Mouse (Mus musculus): ENCODE measurements around the gene Gm7951.
"Not testable (repeated sequence)": the region's sequence is repeated elsewhere in the genome, so short reads cannot be mapped to it uniquely, and the experiment has no call there.

DNA sequence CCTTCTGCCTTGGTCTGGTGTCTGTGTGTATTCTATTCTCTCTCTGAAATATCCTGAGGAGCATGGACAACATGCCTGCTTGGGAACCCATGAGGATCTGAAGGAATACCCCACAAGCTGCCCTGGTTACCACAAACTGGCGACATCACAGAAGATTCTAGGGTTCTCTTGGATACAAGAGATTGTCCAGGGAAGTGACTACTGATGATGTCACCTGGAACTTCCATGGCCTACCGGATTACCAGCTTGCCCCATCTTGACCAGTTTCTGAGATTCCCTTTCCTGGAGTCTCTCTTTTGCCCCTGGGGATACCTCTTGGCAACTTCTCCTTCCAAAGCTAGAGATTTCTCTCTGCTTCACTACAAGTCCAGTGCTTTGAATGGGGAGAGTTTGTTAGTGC is at the start of gene Gm7951:
- not testable (repeated sequence) for TF ChIP-seq CTCF (IDR thresholded peaks at IDR 0.05; ENCODE audit: borderline replicate concordance, extremely low read depth, insufficient read depth, insufficient read length); POLR2A (IDR thresholded peaks at IDR 0.05; ENCODE audit: borderline replicate concordance, extremely low read depth, insufficient read depth, insufficient read length, poor library complexity, severe bottlenecking)

All from brain, embryonic 14.5 days (tissue).